Mouse (Mus musculus): Measurements from ENCODE around the gene Olfr631.
"Not testable (repeated sequence)": the region's sequence is repeated elsewhere in the genome, so short reads cannot be mapped to it uniquely, and the experiment has no call there.

- TF ChIP-seq CTCF (IDR thresholded peaks at IDR 0.05; ENCODE audit: low read depth, low read length); POLR2A (IDR thresholded peaks at IDR 0.05; ENCODE audit: extremely low read depth, insufficient read depth, low read length): not testable (repeated sequence)
Measured at GRCm38 (mm10) chr7:103966873-103967272, 38.2 kb downstream of the Olfr631 start.
